Mouse (Mus musculus) inflammation-experienced regulatory T-cells, adult 6 months (primary cell): ENCODE results near the gene Gkn3. TPM values are rescaled to one million over a fixed set of nuclear protein-coding genes. Genes with fewer than 3 reads are reported as not detected.

Experiments used
- ATAC-seq: one replicate; pipeline ENCODE4 v1.8.0; 2017
- polyA plus RNA-seq, 3 experiments: library from polyadenylated mRNA; unstranded; fragments of 100-300 nt; shearing (Covaris generic); gene quantifications; one replicate each; pipeline ENCODE4 v1.2.1; 2017

The Gkn3 gene
- polyA plus RNA-seq = not detected

DNA sequence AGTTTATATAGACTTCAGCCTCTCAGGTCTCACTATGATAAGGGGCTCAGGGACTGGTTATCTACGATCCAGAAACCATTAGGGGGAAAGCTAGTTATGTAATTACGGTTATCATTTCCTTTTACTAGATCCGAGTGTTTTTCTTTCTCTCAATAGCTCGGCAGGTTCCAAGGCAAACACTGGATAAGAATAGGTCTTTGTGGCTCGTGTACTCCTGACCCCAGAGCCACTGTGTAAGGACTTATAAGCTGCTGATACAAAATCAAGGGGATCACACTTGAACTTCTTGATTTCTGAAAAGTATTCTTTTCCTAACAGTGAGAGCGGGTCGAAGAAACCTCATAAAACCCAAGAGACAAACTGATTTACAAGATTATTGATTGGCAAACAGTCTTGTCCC lies at the start of gene Gkn3:
TSS of gene Gkn3 (minus strand) at position 59 of the 400 bp plus-strand sequence.
- no peak for ATAC-seq

DNA sequence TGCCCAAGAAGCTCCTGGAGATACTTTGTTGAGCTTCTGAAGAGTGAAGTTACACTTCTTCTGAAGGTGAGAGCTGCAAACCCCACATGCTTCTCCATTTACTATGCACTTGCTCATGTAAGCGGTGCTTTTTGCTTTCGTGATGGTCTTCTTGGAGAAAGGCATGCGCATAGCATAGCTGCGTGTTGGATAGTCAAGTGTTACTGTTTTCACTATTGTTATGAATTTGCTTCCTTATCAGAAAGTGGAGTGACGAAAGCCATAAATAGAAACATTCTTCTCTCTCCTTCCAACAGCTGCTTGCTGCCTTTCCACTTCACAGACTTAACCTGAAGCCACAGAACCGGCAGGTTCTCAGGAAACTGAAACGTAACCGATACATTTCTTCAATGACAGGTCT lies 48.0 kb upstream of the Gkn3 start:
- ATAC-seq = no peak

DNA sequence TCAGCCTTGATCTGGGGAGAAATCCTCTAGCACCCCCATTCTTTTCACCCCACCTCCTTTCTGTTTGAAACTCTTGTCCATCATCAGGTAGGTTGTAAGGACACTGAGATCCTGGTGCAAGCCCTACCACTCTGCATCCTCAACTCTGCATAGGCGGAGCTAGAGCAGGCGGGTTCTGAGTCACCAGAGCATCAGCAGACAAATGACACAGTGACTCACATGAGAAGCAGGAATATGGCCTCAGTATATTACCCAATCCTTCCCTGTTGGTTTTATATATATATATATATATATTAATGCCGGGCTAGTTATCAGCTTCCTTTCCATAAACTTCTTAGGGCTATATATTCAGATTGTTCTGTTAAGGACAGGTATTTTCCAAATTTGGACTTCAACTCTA lies 47.1 kb upstream of the Gkn3 start:
- ATAC-seq = no peak

DNA sequence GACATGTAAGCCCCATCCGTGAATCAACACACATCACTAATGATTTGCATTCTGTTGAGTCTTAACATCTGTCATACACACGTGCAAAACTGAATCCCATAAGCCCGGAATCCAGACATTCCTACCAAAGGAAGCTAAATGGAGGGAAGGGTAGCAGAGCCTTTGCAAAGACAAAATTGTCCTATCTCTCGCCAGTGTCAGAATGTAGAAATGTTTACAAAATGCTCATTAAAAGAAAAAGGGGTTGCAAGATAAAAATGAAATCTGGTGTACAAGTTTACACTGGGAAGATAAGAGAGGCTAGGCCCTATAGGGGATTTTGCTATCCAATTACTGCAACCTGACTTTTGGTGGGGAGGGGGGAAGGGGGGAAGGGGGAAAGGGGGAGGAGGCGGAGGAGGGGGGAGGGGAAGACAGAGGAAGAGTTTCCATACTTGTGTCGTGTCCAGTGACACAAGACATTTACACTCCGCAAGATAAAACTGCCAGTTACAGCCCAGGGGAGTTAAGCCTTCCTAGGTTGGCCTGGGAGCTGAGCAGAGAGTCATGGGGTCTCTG lies 39.8 kb upstream of the Gkn3 start, which contains the start of gene Bmp10:
TSS of gene Bmp10 (plus strand) at position 508 of the 558 bp plus-strand sequence.
- no peak for ATAC-seq

DNA sequence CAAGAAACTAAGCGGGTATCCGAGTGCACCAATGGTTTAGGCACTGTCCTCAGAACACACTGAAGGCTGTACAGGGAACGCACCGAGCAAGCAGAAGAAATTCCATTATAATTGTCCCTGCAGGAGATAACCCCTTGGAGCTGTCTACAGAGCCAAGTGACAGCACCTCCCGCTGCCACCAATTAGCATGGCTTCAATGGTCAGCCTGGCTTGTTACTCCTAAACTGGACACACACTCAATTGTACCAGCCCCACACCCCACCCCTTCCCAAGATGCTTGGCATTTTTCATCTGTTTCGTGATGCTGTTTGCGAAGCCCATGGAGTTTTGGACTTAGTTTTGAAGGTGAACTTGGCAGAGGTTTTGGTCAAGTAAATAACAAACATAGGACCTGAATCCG lies 38.9 kb upstream of the Gkn3 start:
- ATAC-seq = no peak

DNA sequence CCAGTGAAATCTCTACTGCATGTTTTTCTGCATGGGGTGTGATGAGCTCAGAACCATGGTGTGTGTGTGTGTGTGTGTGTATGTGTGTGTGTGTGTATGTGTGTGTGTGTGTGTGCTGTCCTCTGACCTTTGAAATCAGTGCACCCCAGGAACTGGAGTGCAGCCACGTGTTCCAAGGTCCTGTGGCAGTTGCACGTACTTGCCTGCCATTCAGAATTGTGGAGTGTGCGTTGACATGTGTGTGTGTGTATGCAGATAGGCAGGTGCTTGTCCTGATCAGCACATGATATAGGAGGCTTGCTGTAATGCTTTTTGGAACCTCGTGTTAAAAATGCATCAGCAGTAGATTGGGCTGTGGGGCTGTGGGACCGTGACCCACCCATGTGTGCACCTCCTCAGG lies 38.2 kb upstream of the Gkn3 start:
- no peak for ATAC-seq

DNA sequence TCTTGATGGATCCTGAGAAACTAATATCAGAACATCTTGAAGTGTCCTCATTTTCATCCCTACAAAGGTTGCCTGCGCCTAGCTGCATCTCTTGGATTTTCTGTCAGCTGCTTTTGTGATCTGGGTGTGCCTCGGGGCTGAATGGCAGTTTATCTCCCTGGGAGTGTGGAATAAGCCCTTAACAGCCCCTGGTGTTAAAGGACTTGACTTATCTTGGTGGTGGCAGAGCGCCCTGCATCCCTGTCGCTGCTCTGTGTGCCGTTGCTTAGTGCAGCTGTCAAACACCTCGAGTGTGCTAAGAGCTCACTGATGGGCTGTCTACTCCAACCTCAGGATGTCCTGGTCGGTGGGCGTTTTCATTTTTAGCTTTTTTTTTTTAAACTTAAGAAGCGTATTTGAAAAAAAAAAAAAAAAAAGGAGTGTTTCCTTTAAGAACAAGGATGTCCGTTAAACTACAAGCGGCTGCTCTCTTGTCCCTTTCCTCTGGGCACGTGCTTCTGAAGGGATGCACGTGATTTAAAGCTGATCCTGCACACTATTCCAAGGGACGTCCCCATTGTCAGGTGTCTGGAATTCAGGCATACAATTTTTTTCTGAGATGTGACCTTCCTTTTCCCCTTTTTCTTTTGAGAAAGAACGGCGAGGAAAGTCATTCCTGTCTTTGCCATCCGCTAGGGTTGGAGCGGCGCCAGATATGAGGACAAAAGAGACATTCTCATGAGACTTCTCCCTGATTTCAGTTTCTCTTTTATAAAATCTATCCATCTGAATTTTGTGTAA lies 35.5 kb upstream of the Gkn3 start:
- no peak for ATAC-seq

DNA sequence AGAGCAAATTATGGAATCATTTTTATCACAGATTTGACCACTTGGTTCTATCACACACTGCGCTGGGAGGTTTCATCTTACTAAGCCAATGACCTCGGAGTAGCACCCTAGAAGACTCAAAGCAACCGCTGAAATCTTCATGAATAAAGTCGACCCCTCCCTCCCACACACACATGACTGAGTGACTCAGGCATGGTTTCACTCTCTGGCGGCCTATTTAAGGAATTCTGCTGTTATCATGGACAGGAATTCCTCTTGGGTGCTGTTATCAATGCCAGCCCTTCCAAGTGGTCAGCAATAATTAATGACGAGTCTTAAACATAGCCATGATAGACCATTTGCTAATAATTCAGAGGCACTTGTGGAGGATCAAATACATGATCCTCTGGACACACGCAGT lies 33.6 kb upstream of the Gkn3 start:
- ATAC-seq = no peak

DNA sequence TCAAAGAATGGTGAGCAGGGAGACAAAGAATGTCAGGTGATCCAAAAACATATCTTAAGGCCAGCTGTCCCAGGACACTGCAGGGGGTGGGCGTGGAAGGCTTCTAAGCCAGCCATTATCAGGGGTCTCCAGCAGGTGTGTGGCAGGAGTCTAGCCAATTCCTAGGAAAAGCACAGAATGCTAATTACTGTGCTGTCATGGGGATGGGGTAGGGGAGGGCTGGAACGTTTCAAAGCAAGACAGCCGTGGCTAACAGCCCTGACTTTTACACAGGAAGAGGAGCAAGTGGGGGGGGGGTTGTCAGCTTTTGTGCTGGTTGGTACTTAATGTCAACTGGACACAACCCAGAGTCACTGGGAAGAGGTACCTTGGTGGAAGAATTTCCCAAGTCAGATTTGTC lies 23.3 kb upstream of the Gkn3 start:
- ATAC-seq = no peak

DNA sequence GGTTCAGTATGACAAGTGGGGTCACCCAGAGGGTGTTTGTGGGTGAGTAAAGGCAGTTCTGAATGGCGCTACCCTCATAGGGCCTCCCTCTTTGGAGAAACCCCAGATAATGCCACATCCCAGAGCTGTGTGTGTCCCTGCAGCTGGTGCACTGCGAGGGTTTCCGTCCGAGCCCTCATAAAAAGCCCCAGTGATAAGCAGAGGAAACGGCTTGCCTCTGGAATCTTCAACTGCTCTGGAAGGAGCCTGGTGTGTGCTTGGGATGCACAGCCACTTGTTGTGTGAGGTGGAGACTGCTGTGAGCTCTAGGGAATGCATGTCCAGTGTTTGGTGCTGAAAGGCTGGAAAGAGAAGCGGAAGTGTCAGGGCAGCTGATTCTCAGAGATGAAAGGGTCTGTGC lies 12.7 kb upstream of the Gkn3 start:
- no peak for ATAC-seq

DNA sequence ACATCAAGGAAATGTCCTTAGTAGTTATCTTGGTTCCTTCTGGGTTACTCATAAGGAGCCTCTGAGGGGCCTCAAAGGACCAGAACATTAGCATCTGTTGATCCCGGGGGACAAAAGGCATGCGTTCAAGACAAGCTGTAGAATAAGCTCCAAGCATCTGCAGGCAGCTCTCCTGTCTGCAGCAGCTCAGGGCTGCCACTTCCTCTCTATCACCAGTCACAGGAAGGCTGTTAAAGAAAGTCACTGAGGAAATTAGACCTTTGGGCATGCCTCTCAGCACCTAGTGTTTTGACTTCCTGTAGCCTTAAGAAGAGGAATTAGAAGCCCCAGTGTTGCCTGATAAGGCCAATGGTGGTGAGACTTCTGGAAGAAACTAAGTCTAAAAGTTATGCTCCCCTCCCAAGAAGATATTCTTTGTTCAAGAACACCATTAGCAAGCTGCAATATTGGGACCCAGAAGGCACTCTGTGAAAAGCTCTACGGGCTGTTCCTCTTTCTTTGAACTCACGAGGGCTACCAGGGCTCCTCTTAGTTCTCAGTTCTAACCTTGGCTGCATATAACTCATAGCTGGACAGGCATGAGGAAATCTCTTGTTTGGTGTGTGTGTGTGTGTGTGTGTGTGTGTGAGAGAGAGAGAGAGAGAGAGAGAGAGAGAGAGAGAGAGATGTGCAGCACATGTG lies 11.3 kb upstream of the Gkn3 start:
- peak; percentile 88 for ATAC-seq

DNA sequence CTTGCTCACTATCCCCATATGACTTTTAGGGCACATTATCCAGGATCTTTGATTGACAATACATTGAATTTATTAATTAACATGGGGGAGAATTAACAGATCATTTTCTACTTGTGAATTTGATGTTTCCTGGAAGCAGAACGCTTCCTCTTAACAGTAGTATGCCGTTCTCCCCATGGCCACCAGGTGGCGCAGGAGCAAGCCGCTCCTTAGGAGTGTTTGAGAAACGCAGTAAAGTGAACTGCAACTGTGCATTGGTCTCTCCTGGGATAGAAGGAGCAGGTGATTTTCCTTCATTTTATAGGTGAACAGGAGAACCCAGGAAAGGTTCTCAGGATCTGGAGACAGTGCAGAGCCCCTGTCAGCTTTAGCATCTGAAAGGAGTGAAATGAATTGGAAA lies 10.4 kb upstream of the Gkn3 start:
- peak; percentile 87 for ATAC-seq

DNA sequence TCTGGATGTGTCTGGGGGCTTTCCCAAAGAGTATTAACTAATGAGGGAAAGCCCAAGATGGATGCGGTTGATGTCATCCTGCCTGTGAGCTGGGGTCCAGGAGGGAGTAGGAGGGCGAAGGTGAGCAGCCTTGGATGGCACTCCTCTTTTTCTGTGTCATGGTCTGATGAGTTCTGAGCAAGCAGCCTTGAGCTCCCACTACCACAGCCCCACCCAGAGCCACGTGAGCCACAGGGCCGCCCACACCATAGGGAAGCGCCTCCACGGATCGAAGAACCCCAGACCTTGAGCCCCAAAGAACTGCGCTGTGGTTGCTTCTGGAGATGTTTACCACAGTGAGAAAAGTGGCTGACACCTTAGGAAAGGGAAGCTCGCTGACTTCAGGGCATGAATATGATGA lies 6.0 kb upstream of the Gkn3 start:
- ATAC-seq = no peak

DNA sequence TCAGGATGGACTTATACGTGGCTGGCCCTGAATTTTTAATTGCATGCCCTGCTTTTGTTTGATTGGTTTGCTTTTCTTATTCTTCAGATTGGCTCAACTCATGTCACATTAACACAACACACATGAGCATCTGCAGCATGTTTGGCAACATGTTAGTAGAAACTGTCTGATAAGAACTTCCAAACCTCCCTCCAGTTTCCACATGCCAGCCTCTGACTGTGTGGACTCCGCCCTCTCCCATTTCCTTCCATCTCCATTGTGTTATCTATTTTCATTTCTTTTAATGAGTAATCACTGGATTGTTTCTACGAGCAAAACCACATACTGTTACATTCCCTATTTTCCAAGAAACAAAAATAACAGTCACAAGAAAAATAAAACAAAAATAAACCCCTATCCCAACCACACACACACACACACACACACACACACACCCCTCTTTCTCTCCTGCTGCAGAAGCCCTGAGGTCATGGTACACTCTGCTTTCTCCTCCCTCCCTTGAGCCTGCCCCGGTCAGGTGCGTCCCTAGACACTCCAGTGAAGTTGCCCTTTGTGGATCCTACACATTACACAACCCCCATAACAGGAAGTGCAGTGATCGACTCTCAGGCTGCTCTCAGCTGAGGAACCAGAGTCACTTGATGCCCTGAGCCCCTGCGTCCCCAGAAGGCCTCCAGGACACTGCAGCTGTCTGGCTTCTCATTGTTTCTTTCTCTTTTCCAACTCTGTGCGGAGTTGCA lies 4.9 kb upstream of the Gkn3 start:
- ATAC-seq = no peak

DNA sequence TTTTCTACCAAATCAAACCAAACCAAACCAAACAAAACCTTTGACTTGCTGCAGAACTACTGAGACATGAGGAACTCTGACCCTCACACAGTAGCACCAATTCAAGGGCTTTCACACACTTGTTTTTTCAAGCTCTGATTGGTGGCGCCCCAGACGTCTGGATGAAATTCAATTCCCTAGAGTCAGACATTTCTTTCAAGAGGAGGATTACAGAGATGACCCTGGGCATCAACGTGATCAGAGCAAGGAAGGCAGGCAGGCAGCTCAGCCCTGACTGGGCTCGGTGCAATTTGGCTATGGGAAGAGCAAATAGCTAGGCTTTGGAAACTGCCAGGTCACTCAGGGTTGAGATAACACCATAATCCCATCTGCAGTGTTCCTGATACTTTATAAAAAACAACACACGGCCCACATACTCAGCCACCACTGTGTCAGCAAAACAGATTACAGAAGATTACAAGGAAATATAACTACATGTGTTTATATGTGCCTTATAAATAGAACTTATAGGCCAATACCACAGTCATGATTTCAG lies 787 bp upstream of the Gkn3 start:
- ATAC-seq = no peak

DNA sequence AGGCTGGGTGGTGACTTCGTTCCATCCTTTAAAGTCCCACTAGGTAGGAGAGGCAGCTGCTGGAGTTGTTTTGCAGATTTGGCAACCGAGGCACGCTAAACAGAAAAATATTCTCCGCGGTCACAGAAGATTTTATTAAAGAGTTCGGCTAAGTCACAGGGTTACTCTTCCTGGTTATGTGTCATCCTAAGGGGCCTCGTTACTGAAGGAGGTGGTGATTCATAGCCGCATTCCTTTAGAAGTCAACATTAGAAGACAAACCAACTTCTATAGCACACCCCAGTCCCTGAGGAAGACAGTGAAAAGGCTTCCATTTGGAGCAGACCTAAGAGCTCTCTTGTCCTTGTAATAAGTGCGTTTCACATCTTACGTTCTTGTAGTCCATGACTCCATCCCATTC lies 2.1 kb downstream of the Gkn3 start:
- no peak for ATAC-seq

DNA sequence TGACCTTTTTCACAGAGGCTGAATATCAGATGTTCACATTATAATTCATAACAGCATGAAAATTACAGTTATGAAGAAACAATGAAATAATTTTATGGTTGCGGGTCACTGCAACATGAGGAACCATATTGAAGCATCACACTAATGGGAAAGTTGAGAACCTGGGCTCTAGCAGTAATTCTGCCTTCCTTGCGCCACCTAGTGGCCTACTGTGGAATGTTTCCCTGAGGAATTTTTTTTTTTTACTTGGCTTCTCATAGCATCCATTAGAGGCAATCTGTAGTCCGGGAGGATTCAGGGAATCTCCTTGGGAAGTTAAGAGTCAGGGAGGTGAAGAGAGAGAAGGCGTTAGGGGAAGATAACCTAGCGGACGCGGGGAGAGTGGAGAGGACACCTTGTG lies 2.5 kb downstream of the Gkn3 start:
- ATAC-seq = no peak

DNA sequence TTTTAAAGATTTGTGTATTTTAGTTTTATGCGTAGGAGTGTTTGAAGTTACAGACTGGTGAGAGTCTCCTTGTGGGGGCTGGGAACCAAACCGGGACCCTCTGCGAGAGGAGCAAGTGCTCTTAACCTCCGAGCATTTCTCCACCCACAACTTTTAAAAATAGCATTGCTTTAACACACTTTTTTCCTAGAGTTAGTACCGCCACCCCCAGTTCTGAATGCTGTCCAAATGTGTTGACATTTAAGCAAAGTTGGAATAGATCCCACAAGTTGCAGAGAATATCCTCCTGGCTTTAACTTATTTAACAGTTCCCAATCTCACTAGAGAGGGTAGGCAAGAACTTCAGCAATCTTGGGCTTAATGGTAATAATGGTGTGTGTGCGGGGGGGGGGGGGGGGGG lies 4.0 kb downstream of the Gkn3 start:
- no peak for ATAC-seq

DNA sequence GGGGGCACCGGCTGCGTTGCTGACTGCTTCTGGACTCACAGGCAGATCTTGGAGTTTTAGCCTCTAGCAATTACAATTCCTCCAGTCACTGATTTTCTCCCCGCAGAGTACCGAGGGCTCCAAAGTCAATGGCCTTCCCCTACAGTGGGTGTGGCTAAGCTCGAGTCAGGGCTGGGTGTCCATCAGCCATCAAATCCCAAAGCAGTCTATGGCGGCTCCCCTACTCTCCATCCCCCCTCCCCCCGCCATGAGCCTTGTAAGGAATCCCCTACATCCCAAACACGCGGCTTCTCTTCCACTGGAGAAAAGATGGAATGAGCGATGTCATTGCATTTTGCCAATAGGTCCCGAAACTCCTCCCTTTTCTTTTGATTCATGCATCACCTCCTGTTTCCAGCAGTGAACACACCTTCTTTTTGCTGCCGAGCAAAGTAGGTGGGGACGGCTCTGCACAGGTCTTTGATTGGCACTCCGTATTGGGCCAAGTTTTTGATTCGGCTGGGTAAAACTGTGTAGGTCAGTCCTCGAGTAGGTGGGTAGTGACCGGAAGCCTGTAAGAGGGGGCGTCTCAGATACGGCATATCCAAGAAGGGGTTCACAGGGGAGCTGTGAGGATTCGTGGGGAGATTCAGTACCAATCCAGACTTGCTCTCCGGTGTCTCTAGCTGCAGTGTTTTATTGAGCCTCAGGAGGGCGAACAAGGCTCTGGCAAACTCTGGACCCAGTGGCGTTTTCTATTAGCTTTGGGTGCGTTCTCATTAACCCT lies 4.6 kb downstream of the Gkn3 start:
- peak; percentile 64 for ATAC-seq

DNA sequence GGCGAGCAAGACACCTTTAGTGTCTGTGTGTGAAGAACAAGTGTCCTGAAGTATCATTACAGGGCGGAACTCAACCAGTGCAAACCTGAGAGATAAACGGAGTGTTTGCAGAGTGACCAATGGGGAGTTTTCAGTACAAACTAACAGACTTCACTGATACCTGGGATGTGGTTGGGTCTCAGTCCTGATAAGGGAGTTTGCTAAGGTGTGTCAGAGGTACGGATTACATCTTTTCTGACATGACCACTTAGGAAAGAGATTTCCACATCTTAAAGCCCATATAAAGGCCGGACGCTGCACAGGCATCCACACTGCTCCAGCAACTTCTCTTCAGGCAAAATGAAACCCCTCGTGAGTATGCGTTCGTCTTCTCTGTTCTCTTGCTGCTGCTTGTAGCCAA lies 15.7 kb downstream of the Gkn3 start, which contains the start of gene Gkn2:
TSS of gene Gkn2 (plus strand) at position 301 of the 400 bp plus-strand sequence.
- ATAC-seq = no peak

DNA sequence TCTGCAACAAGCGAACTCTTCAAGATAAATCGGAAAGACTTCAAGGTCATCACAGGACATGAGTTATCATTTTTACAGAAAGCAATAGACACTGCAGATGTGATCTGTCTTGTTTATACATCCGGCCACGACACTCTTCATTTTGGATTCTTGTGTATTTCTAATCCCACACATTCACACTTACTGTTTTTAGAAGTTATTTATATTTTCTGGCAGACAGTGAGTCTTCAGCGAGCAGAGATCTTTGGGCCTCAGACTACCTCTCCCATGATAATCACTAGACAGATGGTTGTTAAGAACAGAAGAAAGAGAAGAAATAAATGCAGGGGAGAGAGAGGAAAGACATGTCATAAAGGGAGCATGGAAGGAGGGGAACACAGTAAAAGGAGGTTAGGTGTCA lies 19.5 kb downstream of the Gkn3 start:
- no peak for ATAC-seq

DNA sequence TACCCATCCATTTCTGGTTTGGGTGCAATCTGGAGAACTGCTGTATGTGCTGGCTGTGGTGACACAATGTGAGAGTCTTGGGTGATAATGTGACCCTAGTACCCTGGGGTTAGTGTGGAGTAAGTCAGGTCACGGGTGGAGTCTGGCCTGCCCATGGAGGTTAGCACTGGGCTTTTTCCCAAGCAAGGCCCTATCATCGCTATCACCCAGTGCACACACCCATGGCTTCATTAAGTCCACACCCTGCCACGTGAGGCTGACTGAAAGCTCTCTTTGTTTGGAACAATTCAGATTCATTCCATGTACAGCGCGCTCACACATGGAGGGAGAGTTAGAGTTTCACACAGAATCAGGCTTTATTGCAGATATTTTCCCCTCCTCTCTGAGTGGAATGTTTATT lies 34.3 kb downstream of the Gkn3 start:
- no peak for ATAC-seq
